Mouse (Mus musculus): ENCODE results near the gene Atad3a.

GRCm38 (mm10) chr4:155780895-155781294 lies 20.0 kb upstream of the Atad3a start:
- TF ChIP-seq CTCF (IDR thresholded peaks at IDR 0.05; ENCODE audit: control insufficient read depth, insufficient read depth, insufficient read length) (no peak), MYOG (IDR thresholded peaks at IDR 0.05; ENCODE audit: control insufficient read depth, extremely low read depth, insufficient read length) (no peak)

Measured in C2C12 (cell line).